Mouse (Mus musculus) gastrocnemius, postnatal 36 days (tissue): ENCODE measurements around the gene Nub1. TPM values are rescaled to one million over a fixed set of nuclear protein-coding genes. Genes with fewer than 3 reads are reported as not detected.

Source experiments
- DNase-seq, 2 experiments: peaks; one replicate each; pipeline ENCODE4 v3.0.0; 2022
- intact Hi-C: fragments of 180-260 bp; cut with DNase I; formaldehyde crosslinking; loops from one replicate; pipeline ENCODE4 v1.15.1; 2025
- long read RNA-seq, 2 experiments: library from polyadenylated mRNA; stranded (forward); transcript quantifications; one replicate each; pipeline ENCODE4 v2.0.0; 2021
- total RNA-seq, 2 experiments: library from RNA; stranded (reverse); gene quantifications; 2 replicates each; pipeline ENCODE4 v1.2.3; 2021

The Nub1 gene
- total RNA-seq, result 10 to 100 TPM; 23.1 to 29.0 TPM
- long read RNA-seq, experiment 1, transcript Nub1-201 (15 exons, 3,269 nt), result major isoform, 10 of 31 reads
- long read RNA-seq, experiment 1, partial matches to known transcripts, result 9 of 31 reads
- long read RNA-seq, experiment 1, other reads (novel, unspliced or antisense), result 8 of 31 reads
- long read RNA-seq, experiment 2, transcript Nub1-202 (15 exons, 3,546 nt), result minor isoform, 11 of 53 reads
- long read RNA-seq, experiment 2, transcript Nub1-201 (15 exons, 3,269 nt), result major isoform, 20 of 53 reads
- long read RNA-seq, experiment 2, partial matches to known transcripts, result 13 of 53 reads
- long read RNA-seq, experiment 2, other reads (novel, unspliced or antisense), result 9 of 53 reads

DNA sequence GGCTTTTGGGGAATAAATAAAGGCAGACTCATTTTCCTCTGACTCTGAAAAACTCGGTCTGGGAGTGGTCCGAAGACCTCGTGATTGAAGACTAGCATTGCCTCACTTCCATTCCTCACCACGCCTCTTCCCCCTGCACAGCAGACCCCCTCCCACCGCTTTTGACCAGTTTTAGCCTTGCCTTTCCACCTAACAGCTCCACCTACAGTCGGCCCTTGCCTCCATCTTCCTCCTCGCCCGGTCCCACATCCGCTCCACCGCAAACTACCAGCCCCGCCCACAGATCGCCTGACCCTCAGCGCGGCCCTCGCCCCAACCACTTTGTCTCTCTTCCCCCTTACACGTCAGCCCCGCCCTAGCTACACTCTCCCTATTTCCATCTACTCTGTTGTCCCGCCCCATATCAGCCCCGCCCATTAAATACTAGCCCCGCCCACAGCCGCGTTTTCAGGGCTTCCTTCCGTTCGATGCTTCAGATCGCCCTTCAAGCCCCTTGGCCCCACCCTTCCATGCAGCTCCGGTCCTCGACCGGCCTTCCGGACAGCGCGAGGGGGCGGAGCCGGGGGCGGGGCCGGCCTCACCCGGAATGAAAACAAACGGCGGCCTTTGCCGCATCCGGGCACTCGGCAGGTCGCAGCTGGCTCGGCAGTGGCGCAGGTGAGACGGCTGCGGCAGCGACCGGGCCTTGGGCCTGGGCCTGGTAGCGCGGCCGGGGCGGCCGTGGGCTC lies at the start of gene Nub1:
Gene Nub1, plus strand, starts transcription at position 167 of the 728 bp plus-strand sequence.
- intact Hi-C loops, result no loop called here
- DNase-seq, result peak; percentile 95 to 99

DNA sequence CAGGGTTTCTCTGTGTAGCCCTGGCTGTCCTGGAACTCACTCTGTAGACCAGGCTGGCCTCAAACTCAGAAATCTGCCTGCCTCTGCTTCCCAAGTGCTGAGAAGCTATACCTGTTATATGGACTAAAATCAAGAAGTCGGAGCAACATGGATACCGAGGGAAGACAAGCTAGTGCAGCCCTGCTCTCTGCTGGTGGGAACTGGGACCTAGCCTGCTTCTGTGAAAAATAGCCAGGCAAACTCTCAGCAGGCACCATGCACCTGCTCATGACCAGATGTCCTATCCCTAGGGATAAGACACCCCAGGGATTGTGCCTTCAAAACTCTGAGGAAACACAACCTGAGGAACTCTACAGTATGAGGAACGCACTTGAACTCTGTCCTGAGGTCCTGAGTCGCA lies 48.3 kb upstream of the Nub1 start:
- intact Hi-C loops, result no loop called here

DNA sequence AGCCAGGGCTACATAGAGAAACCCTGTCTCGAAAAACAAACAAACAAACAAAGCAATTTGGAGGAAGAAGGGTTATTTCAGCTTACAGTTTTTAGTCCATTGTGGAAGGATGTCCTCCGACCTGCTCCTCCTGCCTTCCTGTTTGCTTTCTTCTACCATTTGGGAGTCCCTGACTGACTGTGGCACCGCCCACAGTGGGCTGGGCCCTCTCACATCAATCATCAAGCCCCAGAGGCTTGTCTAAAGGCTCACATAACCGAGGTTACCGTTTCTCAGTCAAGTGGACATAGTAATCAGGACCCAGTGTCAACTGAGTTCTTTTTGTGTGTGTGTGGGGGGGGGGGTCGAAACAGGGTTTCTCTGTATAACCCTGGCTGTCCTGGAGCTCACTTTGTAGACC lies 47.2 kb upstream of the Nub1 start:
- intact Hi-C loops, result no loop called here

More for the DNA sequence above, 48.3 kb upstream of the Nub1 start:
- no peak for DNase-seq

DNA sequence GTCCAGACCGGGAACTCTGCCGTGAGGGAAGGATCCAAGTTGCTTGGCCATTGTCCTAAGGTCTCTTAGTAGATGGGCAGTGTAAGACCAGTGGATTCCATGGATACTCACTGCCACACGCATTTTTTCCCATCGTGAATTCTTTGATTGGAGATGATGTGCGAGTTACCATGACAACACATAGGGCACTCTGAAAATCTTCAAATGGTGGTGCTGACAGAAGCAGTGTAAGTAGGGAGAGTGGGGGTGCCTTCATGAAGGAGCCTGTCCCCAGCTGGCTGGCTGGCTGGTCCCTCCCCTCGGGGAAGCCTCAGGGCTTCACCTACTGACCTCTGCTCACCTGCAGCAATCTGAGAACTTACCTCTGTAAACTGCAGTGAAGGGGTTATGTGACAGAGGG lies 46.3 kb upstream of the Nub1 start:
- DNase-seq, result no peak
- intact Hi-C loops, result no loop called here

More for the DNA sequence above, 47.2 kb upstream of the Nub1 start:
- no peak for DNase-seq

GRCm38 (mm10) chr5:24645454-24645853 lies 39.9 kb upstream of the Nub1 start:
- intact Hi-C loops, result no loop called here
- DNase-seq, result no peak

DNA sequence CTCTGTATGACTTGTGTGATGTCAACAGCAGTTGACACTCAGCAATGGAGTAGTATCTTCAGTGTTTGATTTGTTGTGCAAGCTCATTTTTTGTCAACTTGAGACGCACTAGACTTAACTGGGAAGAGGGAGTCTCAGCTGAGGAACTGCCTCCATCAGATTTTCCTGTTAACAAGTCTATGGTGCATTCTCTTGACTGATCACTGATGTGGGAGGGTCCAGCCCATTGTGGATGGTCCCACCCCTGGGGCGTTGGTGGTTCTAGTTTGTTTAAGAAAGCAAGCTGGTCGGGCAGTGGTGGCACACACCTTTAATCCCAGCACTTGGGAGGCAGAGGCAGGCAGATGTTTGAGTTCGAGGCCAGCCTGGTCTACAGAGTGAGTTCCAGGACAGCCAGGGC lies 36.1 kb upstream of the Nub1 start:
- intact Hi-C loops, result no loop called here
- no peak for DNase-seq

DNA sequence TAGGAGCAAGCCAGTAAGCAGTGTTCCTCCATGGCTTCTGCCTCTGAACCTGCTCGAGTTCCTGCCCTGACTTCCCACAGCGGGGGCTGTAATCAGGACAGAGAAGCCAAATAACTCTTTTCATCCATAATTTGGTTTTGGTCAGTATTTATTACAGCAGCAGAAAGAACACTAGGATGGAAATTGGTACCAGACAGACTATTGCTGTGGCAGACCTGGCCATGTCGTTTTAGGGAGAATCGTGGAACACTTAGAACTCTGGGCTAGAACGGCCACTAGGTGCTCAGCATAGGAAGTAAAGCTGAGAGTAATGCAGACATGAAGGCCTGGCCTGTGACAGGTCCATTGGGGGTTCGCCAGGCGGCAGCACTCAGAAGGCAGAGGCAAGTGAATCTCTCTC lies 35.6 kb upstream of the Nub1 start:
- DNase-seq, result no peak
- intact Hi-C loops, result loop anchor here (5.0 kb wide), 3 partner anchors 42 to 137 kb away; no protein-coding TSS in a partner anchor

- intact Hi-C loops, result loop anchor here (5.0 kb wide), 3 partner anchors 44 to 139 kb away; no protein-coding TSS in a partner anchor
- no peak for DNase-seq
Measured at GRCm38 (mm10) chr5:24651356-24651755, 34.0 kb upstream of the Nub1 start.

- DNase-seq, result peak; percentile 72 to 86
- intact Hi-C loops, result loop anchor here (5.0 kb wide), 3 partner anchors 45 to 140 kb away; no protein-coding TSS in a partner anchor
Measured at GRCm38 (mm10) chr5:24651768-24652752, 33.3 kb upstream of the Nub1 start.

GRCm38 (mm10) chr5:24652780-24653179 lies 32.6 kb upstream of the Nub1 start:
- intact Hi-C loops, result loop anchor here (5.0 kb wide), 3 partner anchors 45 to 140 kb away; no protein-coding TSS in a partner anchor
- no peak for DNase-seq

GRCm38 (mm10) chr5:24654491-24654890 lies 30.8 kb upstream of the Nub1 start:
- intact Hi-C loops, result loop anchor here (5.0 kb wide), 3 partner anchors 47 to 142 kb away; no protein-coding TSS in a partner anchor
- no peak for DNase-seq

DNA sequence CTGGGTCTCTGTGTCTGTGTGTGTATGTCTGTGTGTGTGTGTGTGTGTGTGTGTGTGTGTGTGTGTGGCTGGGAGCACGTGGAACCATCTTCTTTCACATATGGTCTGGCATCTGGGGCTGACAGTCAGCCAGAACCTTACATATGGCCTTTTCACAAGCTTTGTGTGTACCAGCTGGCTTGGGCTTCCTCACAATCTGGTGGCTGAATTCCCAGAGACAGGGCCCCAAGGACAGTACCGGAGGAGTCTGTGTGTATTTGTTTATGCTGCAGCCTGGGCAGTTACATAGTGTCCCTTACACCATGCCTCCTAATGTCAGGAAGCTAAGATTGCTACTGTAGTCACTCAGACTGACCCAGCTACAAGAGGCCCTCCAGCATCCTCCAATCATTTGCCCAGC lies 28.2 kb upstream of the Nub1 start:
- DNase-seq, result no peak
- intact Hi-C loops, result no loop called here

- intact Hi-C loops, result no loop called here
- DNase-seq, result no peak
Measured at GRCm38 (mm10) chr5:24659708-24660423, 25.5 kb upstream of the Nub1 start.

- intact Hi-C loops, result no loop called here
- no peak for DNase-seq
Measured at GRCm38 (mm10) chr5:24661457-24661856, 23.9 kb upstream of the Nub1 start.

DNA sequence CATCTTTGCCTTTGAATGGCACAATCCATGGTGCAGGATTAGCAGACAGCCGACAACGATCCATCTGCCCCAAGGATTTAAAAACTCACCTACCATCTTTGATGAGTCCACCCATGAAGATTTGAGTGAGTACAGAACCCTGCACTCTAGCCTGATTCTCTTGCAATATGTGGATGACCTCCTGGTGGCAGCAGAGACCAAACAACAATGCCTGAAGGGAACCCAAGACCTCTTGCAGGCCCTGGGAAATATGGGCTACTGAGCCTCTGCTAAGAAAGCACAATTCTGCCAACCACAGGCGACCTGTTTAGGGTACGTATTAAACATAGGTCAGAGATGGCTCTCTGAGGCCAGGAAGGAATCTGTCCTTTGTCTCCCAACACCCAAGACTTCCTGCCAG lies 11.1 kb upstream of the Nub1 start:
- intact Hi-C loops, result loop anchor here (2.0 to 10.0 kb wide), 3 partner anchors 105 to 338 kb away; no protein-coding TSS in a partner anchor

GRCm38 (mm10) chr5:24681436-24681835 lies 3.9 kb upstream of the Nub1 start:
- no peak for DNase-seq
- intact Hi-C loops, result no loop called here

More for the DNA sequence above, 11.1 kb upstream of the Nub1 start:
- peak; percentile 65 to 67 for DNase-seq

DNA sequence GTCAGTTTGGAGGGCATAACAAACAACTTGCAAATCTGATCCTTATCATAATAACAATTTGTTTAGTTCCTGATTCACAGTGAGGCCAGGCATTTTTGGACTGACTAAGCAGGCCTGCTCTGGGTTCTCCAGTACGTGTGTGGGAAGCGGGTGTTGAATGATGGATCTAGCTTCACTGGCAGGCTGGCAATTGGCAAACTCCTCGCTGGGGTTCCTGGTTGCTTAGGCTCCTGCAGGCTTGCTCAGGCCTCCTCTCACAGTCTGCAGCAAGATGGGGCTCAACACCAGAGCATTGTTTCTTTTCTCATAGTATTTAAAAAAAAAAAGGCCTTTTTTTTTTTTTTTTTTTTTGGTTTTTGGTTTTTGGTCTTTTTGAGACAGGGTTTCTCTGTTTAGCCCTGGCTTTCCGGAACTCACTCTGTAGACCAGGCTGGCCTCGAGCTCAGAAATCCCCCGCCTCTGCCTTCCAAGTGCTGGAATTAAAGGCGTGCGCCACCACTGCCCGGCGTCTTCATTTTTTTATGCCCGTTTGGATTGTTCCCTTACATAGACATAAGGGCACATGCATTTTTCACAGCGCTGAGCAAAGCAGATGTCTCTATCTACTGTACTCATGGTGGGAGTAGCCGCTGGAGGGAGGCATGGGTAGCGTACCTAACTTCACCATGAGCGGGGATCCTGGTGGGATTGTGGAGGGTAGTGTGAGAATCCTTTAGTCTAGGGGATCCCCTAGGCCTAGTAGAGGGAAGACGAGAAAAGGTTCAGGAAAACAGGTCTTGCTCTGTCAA lies 560 bp upstream of the Nub1 start:
- intact Hi-C loops, result no loop called here
- DNase-seq, result peak in 1 of 2 experiments; percentile 27

- DNase-seq, result no peak
- intact Hi-C loops, result no loop called here
Measured at GRCm38 (mm10) chr5:24686176-24686575, 844 bp downstream of the Nub1 start.
